Mouse (Mus musculus): ENCODE results near the gene Fyn. TPM values are rescaled to one million over a fixed set of nuclear protein-coding genes. Genes with fewer than 3 reads are reported as not detected.
A peak's percentile ranks its signal among the peaks of the same experiment; 100 is the strongest.

Fyn gene
- polyA plus RNA-seq, 1 experiment from 2014 or later = 79.1 TPM

DNA sequence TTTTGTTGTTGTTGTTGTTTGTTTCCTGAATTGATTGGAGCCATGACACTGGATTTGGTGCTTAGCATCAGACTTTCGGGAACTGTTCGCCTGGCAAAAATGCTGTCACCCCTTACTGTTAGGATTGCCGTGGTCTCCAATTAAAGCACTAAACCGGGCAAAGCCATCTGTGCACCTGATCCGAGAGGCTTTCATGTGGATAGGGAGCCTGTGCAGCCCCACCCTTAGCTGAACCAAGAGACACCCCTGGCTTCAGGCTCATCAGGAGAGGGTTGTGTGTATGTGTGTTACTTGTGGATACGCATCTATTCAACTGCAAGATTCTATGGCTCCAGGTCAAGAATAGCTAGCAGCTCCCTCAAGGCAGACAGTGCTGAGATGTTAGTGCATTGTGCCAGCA lies 207.8 kb downstream of the Fyn start:
- Histone ChIP-seq H3K36me3 (no peaks in the 10 kb centered on the region), H3K27ac (replicated peaks) (no peak overlapping the region), H3K4me1 (replicated peaks) (peaks cover 16% of the 10 kb centered on the region), H3K9me3 (no peaks in the 10 kb centered on the region), H3K4me3 (no peak overlapping the region), H3K9ac (no peak overlapping the region), H3K4me2 (no peak overlapping the region), H3K27me3 (no peaks in the 10 kb centered on the region)
- WGBS = 67% methylated on average over 6 of the region's 6 CpGs
- no peak for ATAC-seq (ENCODE audit: low FRiP score, low read depth)

GRCm38 (mm10) chr10:39580477-39580876 lies 211.8 kb downstream of the Fyn start:
- Histone ChIP-seq H3K4me1 (replicated peaks) (no peaks in the 10 kb centered on the region), H3K27me3 (no peaks in the 10 kb centered on the region), H3K36me3 (no peaks in the 10 kb centered on the region), H3K4me2 (no peak overlapping the region), H3K9ac (no peak overlapping the region), H3K9me3 (no peaks in the 10 kb centered on the region), H3K27ac (replicated peaks) (no peak overlapping the region), H3K4me3 (no peak overlapping the region)
- WGBS = 58% methylated on average over 8 of the region's 8 CpGs
- ATAC-seq (ENCODE audit: low FRiP score, low read depth) = no peak

- WGBS = 81% methylated on average over 2 of the region's 2 CpGs
- Histone ChIP-seq H3K4me1 (replicated peaks) (peaks cover 9% of the 10 kb centered on the region), H3K9ac (no peak overlapping the region), H3K27me3 (no peaks in the 10 kb centered on the region), H3K4me3 (no peak overlapping the region), H3K27ac (replicated peaks) (no peak overlapping the region), H3K4me2 (no peak overlapping the region), H3K36me3 (no peaks in the 10 kb centered on the region), H3K9me3 (no peaks in the 10 kb centered on the region)
- no peak for ATAC-seq (ENCODE audit: low FRiP score, low read depth)
Measured at GRCm38 (mm10) chr10:39582385-39582784, 213.7 kb downstream of the Fyn start.

GRCm38 (mm10) chr10:39583718-39584117 lies 215.1 kb downstream of the Fyn start:
- no peak overlapping the region for H3K9ac ChIP-seq
- 81% methylated on average over 12 of the region's 12 CpGs for WGBS
- H3K4me1 ChIP-seq (replicated peaks) = peaks cover 22% of the 10 kb centered on the region
- H3K27me3 ChIP-seq = no peaks in the 10 kb centered on the region
- no peak overlapping the region for H3K4me2 ChIP-seq
- ATAC-seq (ENCODE audit: low FRiP score, low read depth) = no peak
- H3K36me3 ChIP-seq = no peaks in the 10 kb centered on the region
- no peak overlapping the region for H3K27ac ChIP-seq (replicated peaks)
- no peaks in the 10 kb centered on the region for H3K9me3 ChIP-seq
- H3K4me3 ChIP-seq = no peak overlapping the region

DNA sequence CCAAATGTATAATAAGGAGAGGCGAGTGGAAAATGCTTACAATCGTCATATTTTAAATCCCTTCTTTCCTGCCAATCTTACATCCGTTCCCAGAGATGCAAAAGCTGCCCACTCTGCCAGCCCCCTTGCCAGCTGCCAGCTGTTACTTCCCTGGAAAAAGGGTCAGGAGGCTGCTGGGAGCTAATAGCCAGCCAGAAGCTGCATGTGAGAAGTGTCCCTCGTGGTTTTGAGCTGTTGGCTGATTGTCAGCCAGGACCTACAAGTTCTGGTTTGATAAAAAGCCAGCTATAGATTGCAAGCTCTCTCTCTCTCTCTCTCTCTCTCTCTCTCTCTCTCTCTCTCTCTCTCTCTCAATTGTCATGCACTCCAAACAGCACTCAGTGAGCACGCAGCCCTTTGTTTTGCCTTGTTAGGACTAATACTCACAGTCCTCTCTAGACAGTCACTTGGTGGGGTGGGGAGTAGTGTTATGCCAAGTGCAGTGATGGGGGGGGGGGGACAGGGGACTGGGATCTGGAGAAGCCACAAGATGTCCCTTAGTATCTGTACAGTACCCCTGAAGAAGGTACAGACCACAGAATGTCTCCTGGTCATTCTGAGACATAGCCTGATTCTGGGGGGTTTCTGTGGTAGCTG lies 218.8 kb downstream of the Fyn start:
- H3K9ac ChIP-seq = no peak overlapping the region
- 22% methylated on average over 5 of the region's 5 CpGs for WGBS
- peak; percentile 45 for ATAC-seq (ENCODE audit: low FRiP score, low read depth)
- H3K27me3 ChIP-seq = no peaks in the 10 kb centered on the region
- H3K4me3 ChIP-seq = no peak overlapping the region
- H3K36me3 ChIP-seq = no peaks in the 10 kb centered on the region
- H3K4me2 ChIP-seq = no peak overlapping the region
- H3K9me3 ChIP-seq = no peaks in the 10 kb centered on the region
- H3K27ac ChIP-seq (replicated peaks) = peak overlapping the region; percentile 82
- H3K4me1 ChIP-seq (replicated peaks) = peaks cover 23% of the 10 kb centered on the region

GRCm38 (mm10) chr10:39587973-39588746 lies 219.5 kb downstream of the Fyn start:
- peak overlapping the region; percentile 82 for H3K27ac ChIP-seq (replicated peaks)
- no peaks in the 10 kb centered on the region for H3K27me3 ChIP-seq
- H3K4me3 ChIP-seq = no peak overlapping the region
- WGBS = 34% methylated on average over 8 of the region's 8 CpGs
- peak; percentile 57 for ATAC-seq (ENCODE audit: low FRiP score, low read depth)
- no peak overlapping the region for H3K4me2 ChIP-seq
- no peaks in the 10 kb centered on the region for H3K9me3 ChIP-seq
- no peak overlapping the region for H3K9ac ChIP-seq
- peaks cover 23% of the 10 kb centered on the region for H3K4me1 ChIP-seq (replicated peaks)
- H3K36me3 ChIP-seq = no peaks in the 10 kb centered on the region

GRCm38 (mm10) chr10:39589765-39590546 lies 221.3 kb downstream of the Fyn start:
- no peak overlapping the region for H3K27ac ChIP-seq (replicated peaks)
- no peaks in the 10 kb centered on the region for H3K9me3 ChIP-seq
- H3K9ac ChIP-seq = no peak overlapping the region
- H3K36me3 ChIP-seq = no peaks in the 10 kb centered on the region
- H3K4me1 ChIP-seq (replicated peaks) = peaks cover 23% of the 10 kb centered on the region
- no peaks in the 10 kb centered on the region for H3K27me3 ChIP-seq
- no peak for ATAC-seq (ENCODE audit: low FRiP score, low read depth)
- 80% methylated on average over 19 of the region's 19 CpGs for WGBS
- no peak overlapping the region for H3K4me2 ChIP-seq
- H3K4me3 ChIP-seq = no peak overlapping the region

GRCm38 (mm10) chr10:39590629-39591028 lies 222.0 kb downstream of the Fyn start:
- H3K4me2 ChIP-seq = no peak overlapping the region

DNA sequence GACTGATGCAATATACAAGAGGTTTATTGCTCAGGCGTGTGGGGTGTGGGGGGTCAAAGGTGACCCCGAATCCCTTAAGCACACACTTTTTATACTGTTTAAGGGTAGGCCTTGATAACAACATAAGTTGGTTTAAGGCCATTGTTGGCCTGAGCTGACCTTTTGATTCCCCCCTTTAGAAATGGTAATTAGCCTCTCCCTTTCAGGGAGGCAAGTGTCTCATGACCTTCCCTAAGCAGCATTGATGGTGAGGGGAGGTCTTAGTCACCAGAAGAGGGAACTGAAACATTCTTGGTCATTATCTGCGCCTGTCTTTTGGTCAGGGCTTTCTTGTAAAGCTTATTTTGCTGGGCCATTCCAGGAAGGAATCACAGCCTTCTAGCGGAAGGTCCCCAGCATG lies 223.8 kb downstream of the Fyn start:
- Histone ChIP-seq H3K9me3 (no peaks in the 10 kb centered on the region), H3K4me2 (no peak overlapping the region), H3K36me3 (no peaks in the 10 kb centered on the region), H3K27me3 (no peaks in the 10 kb centered on the region), H3K4me1 (replicated peaks) (peaks cover 34% of the 10 kb centered on the region), H3K9ac (no peak overlapping the region), H3K4me3 (no peak overlapping the region), H3K27ac (replicated peaks) (no peak overlapping the region)
- WGBS = 53% methylated on average over 4 of the region's 4 CpGs
- ATAC-seq (ENCODE audit: low FRiP score, low read depth) = no peak

More at GRCm38 (mm10) chr10:39590629-39591028, 222.0 kb downstream of the Fyn start:
- no peaks in the 10 kb centered on the region for H3K36me3 ChIP-seq
- H3K27ac ChIP-seq (replicated peaks) = no peak overlapping the region
- WGBS = 89% methylated on average over 10 of the region's 10 CpGs
- H3K9ac ChIP-seq = no peak overlapping the region
- no peaks in the 10 kb centered on the region for H3K9me3 ChIP-seq
- no peak overlapping the region for H3K4me3 ChIP-seq
- peaks cover 26% of the 10 kb centered on the region for H3K4me1 ChIP-seq (replicated peaks)
- no peak for ATAC-seq (ENCODE audit: low FRiP score, low read depth)
- no peaks in the 10 kb centered on the region for H3K27me3 ChIP-seq

DNA sequence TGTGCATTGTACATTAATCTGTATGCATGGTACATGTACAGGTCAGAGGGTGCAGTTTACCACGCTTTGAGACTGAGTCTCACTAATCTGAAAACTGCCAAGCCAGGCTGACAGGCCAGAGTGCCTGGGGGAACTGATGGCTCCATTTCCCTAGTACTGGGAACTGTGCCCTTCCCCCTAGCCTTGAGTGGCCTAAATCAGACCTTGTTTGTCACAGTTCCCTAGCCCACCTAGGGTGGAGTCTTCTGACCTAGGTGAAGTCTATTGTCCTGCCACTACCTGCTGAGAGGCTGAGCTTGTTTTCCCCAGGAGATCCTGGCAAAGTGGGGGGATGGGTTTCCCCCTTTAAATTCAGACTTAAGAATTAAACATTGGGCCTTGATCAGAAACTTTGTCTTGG lies 226.1 kb downstream of the Fyn start:
- Histone ChIP-seq H3K27ac (replicated peaks) (no peak overlapping the region), H3K4me2 (no peak overlapping the region), H3K9ac (no peak overlapping the region), H3K27me3 (no peaks in the 10 kb centered on the region), H3K9me3 (no peaks in the 10 kb centered on the region), H3K36me3 (no peaks in the 10 kb centered on the region), H3K4me3 (no peak overlapping the region), H3K4me1 (replicated peaks) (peaks cover 26% of the 10 kb centered on the region)
- no peak for ATAC-seq (ENCODE audit: low FRiP score, low read depth)
- WGBS = 67% methylated on average over 1 of the region's 1 CpGs

- H3K9ac ChIP-seq = no peak overlapping the region
- H3K4me2 ChIP-seq = no peak overlapping the region
- no peak for ATAC-seq (ENCODE audit: low FRiP score, low read depth)
- WGBS = 74% methylated on average over 3 of the region's 3 CpGs
- no peak overlapping the region for H3K4me3 ChIP-seq
- H3K36me3 ChIP-seq = no peaks in the 10 kb centered on the region
- H3K4me1 ChIP-seq (replicated peaks) = peaks cover 26% of the 10 kb centered on the region
- H3K27me3 ChIP-seq = no peaks in the 10 kb centered on the region
- no peaks in the 10 kb centered on the region for H3K9me3 ChIP-seq
- no peak overlapping the region for H3K27ac ChIP-seq (replicated peaks)
Measured at GRCm38 (mm10) chr10:39595862-39596261, 227.2 kb downstream of the Fyn start.

All from hindbrain, embryonic 15.5 days (tissue).